18 mouse cellular contexts compared by ENCODE assay signal in the genomic region with DNA sequence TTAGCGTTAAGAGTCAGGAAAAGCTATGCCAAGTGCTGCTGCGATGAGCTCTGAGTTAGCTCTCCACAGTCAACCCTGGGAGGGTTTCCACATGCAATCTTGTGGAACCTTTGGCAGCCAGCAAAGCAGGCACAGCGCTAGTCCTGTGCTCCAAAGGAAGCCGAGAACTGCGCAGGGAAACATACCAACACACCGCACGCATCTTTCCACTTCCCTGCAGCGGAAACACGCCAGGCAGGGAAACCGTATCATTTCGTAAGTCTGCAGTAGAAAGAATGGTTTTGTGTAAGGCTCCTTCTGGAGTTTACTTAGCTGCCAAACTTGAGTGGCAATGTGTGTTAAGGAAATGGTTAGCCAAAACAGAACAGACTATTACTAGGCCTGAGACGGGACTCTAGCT.
A peak's percentile ranks its signal among the peaks of the same experiment; 100 is the strongest.
DNase-seq lines count a peak whose midpoint lies in the region; ATAC-seq and TF ChIP-seq lines count a peak whose summit lies in the region.
"Had no signal": no experiment of that assay in that cellular context is flagged by ENCODE, and none has a peak within 500 bp of the region (broad histone marks: within the 10 kb centered on the region; RNA-seq: fewer than 3 reads in every experiment).

No protein-coding gene starts in this region.

- no peaks in the 10 kb centered on the region for H3K9me3 ChIP-seq in heart, embryonic 15.5 days (replicated peaks)
- H3K9me3 ChIP-seq in heart, embryonic 11.5 days (replicated peaks; ENCODE audit: control insufficient read depth, low read length), result no peaks in the 10 kb centered on the region
- H3K9me3 ChIP-seq in E14TG2a.4 (ENCODE audit: low read length), result no peaks in the 10 kb centered on the region
- no peaks in the 10 kb centered on the region for H3K9me3 ChIP-seq in embryonic facial prominence, embryonic 15.5 days (replicated peaks)
- no peaks in the 10 kb centered on the region for H3K9me3 ChIP-seq in kidney, embryonic 14.5 days (ENCODE audit: control insufficient read depth, low read length)
- H3K9me3 ChIP-seq: hindbrain, embryonic 13.5 days; limb, embryonic 12.5 days had no signal

- no peak for DNase-seq in frontal cortex, postnatal 36 days (ENCODE audit: low spot score in 2 of 2)
- no peak for DNase-seq in left cerebral cortex, postnatal 4 days
- DNase-seq: B cell, adult 2 months; cerebellum, adult 11-12 months; kidney, postnatal 36 days; layer of hippocampus, postnatal 36 days had no signal

- H3K4me2 ChIP-seq in heart, embryonic 15.5 days, result no peak overlapping the region
- no peak overlapping the region for H3K4me2 ChIP-seq in heart, embryonic 11.5 days
- no peak overlapping the region for H3K4me2 ChIP-seq in embryonic facial prominence, embryonic 15.5 days (replicated peaks)
- no peak overlapping the region for H3K4me2 ChIP-seq in kidney, embryonic 14.5 days (replicated peaks; ENCODE audit: low read depth, low read length)
- H3K4me2 ChIP-seq: hindbrain, embryonic 13.5 days; limb, embryonic 12.5 days; midbrain, embryonic 11.5 days had no signal

- no peak for TF ChIP-seq CTCF in E14TG2a.4 (conservative IDR thresholded peaks at IDR 0.05; ENCODE audit: low read length)

- H3K9ac ChIP-seq in heart, embryonic 15.5 days, result no peak overlapping the region
- no peak overlapping the region for H3K9ac ChIP-seq in heart, embryonic 11.5 days (ENCODE audit: low read depth, low read length)
- no peak overlapping the region for H3K9ac ChIP-seq in embryonic facial prominence, embryonic 15.5 days
- no peak overlapping the region for H3K9ac ChIP-seq in kidney, embryonic 14.5 days (ENCODE audit: low read depth, low read length)
- H3K9ac ChIP-seq: hindbrain, embryonic 13.5 days; limb, embryonic 12.5 days had no signal

- peak overlapping the region; percentile 39; the same call in 1 of the 2 replicates for H3K27ac ChIP-seq in heart, embryonic 15.5 days
- no peak overlapping the region for H3K27ac ChIP-seq in heart, embryonic 11.5 days (ENCODE audit: low read depth, low read length)
- H3K27ac ChIP-seq in embryonic facial prominence, embryonic 15.5 days (replicated peaks), result peak overlapping the region; percentile 18; the same call in 1 of the 2 replicates
- H3K27ac ChIP-seq in kidney, embryonic 14.5 days (ENCODE audit: low read depth, low read length), result no peak overlapping the region
- H3K27ac ChIP-seq: hindbrain, embryonic 13.5 days; limb, embryonic 12.5 days had no signal

- H3K4me1 ChIP-seq in heart, embryonic 15.5 days (replicated peaks), result peaks cover 52% of the 10 kb centered on the region
- peaks cover 22% of the 10 kb centered on the region for H3K4me1 ChIP-seq in heart, embryonic 11.5 days (ENCODE audit: control insufficient read depth, insufficient read depth, low read length)
- H3K4me1 ChIP-seq in E14TG2a.4 (replicated peaks; ENCODE audit: low read depth, low read length), result peaks cover 74% of the 10 kb centered on the region
- peaks cover 50% of the 10 kb centered on the region for H3K4me1 ChIP-seq in embryonic facial prominence, embryonic 15.5 days
- peaks cover 24% of the 10 kb centered on the region for H3K4me1 ChIP-seq in kidney, embryonic 14.5 days (ENCODE audit: control insufficient read depth, insufficient read depth, low read length)

- no peaks in the 10 kb centered on the region for H3K36me3 ChIP-seq in heart, embryonic 15.5 days
- H3K36me3 ChIP-seq in heart, embryonic 11.5 days (ENCODE audit: control insufficient read depth, insufficient read depth, low read length), result no peaks in the 10 kb centered on the region
- no peaks in the 10 kb centered on the region for H3K36me3 ChIP-seq in E14TG2a.4 (ENCODE audit: insufficient read depth, low read length)
- H3K36me3 ChIP-seq in embryonic facial prominence, embryonic 15.5 days, result no peaks in the 10 kb centered on the region
- H3K36me3 ChIP-seq in kidney, embryonic 14.5 days (ENCODE audit: control insufficient read depth, insufficient read depth, low read length), result no peaks in the 10 kb centered on the region
- H3K36me3 ChIP-seq: hindbrain, embryonic 13.5 days; limb, embryonic 12.5 days had no signal

- ATAC-seq in frontal cortex, adult (ENCODE audit: low TSS enrichment), result peak; percentile 65
- no peak for ATAC-seq in heart, embryonic 15.5 days (replicated peaks; ENCODE audit: insufficient number of reproducible peaks, insufficient read depth, low FRiP score, low read depth)
- no peak for ATAC-seq in heart, embryonic 11.5 days (replicated peaks; ENCODE audit: insufficient number of reproducible peaks, low FRiP score, low TSS enrichment)
- no peak for ATAC-seq in embryonic facial prominence, embryonic 15.5 days (ENCODE audit: insufficient number of reproducible peaks, low FRiP score, low TSS enrichment, low read depth)
- no peak for ATAC-seq in kidney, embryonic 14.5 days (ENCODE audit: low FRiP score, low TSS enrichment)
- ATAC-seq: activated CD4-positive, CD25-positive, alpha-beta regulatory T cell, adult 4 months; intestine, postnatal 0 days had no signal

- no peak overlapping the region for H3K4me3 ChIP-seq in heart, embryonic 15.5 days
- no peak overlapping the region for H3K4me3 ChIP-seq in heart, embryonic 11.5 days (ENCODE audit: low read depth, low read length)
- H3K4me3 ChIP-seq in E14TG2a.4 (replicated peaks; ENCODE audit: low read length), result peak overlapping the region; percentile 48
- H3K4me3 ChIP-seq in embryonic facial prominence, embryonic 15.5 days (replicated peaks), result no peak overlapping the region
- no peak overlapping the region for H3K4me3 ChIP-seq in kidney, embryonic 14.5 days (ENCODE audit: low read length)
- H3K4me3 ChIP-seq: hindbrain, embryonic 13.5 days; limb, embryonic 12.5 days; myocyte had no signal

- intact Hi-C loops in left cerebral cortex, postnatal 4 days (cut with DNase I), result no loop called here

- H3K27me3 ChIP-seq in heart, embryonic 15.5 days, result no peaks in the 10 kb centered on the region
- H3K27me3 ChIP-seq in heart, embryonic 11.5 days (ENCODE audit: control insufficient read depth, insufficient read depth, low read length), result no peaks in the 10 kb centered on the region
- H3K27me3 ChIP-seq in E14TG2a.4 (ENCODE audit: insufficient read depth, low read length), result no peaks in the 10 kb centered on the region
- H3K27me3 ChIP-seq in embryonic facial prominence, embryonic 15.5 days, result no peaks in the 10 kb centered on the region
- no peaks in the 10 kb centered on the region for H3K27me3 ChIP-seq in kidney, embryonic 14.5 days (ENCODE audit: control insufficient read depth, insufficient read depth, low read length)
- H3K27me3 ChIP-seq: hindbrain, embryonic 13.5 days; limb, embryonic 12.5 days had no signal

- WGBS in heart, embryonic 15.5 days, result 77% methylated on average over 12 of the region's 12 CpGs
- 82% methylated on average over 12 of the region's 12 CpGs for WGBS in heart, embryonic 11.5 days (ENCODE audit: insufficient replicate concordance)
- 63% methylated on average over 12 of the region's 12 CpGs for WGBS in embryonic facial prominence, embryonic 15.5 days
- WGBS in kidney, embryonic 14.5 days, result 90% methylated on average over 12 of the region's 12 CpGs

Comparison
In these comparisons a context has a peak if more than half of its experiments do, and no peak if none do; other contexts are left out.
1. H3K27ac ChIP-seq: peak in heart, embryonic 15.5 days (single experiment) and embryonic facial prominence, embryonic 15.5 days (single experiment); none in heart, embryonic 11.5 days (single experiment) and kidney, embryonic 14.5 days (single experiment).